Mouse (Mus musculus) gastrocnemius, adult 2 months (tissue): Measurements from ENCODE around the gene Fgfr2. TPM values are rescaled to one million over a fixed set of nuclear protein-coding genes. Genes with fewer than 3 reads are reported as not detected.

ENCODE experiments used
- DNase-seq: peaks from one replicate; pipeline ENCODE4 v3.0.0; 2022
- H3K27ac ChIP-seq: fragments of 200-600 bp; 2 replicates; pipeline ENCODE4 v1.8.1; 2022; ENCODE audit warnings: mild to moderate bottlenecking
- H3K4me3 ChIP-seq: fragments of 200-600 bp; 2 replicates; pipeline ENCODE4 v1.8.1; 2022; ENCODE audit warnings: mild to moderate bottlenecking, moderate library complexity
- CTCF ChIP-seq: fragments of 200-600 bp; IDR thresholded peaks from 2 replicates; pipeline ENCODE4 v1.8.1; 2022; ENCODE audit warnings: antibody characterized with exemption, mild to moderate bottlenecking, moderate library complexity
- intact Hi-C: fragments of 180-260 bp; cut with DNase I; formaldehyde crosslinking; loops from one replicate; pipeline ENCODE4 v1.15.1; 2025
- total RNA-seq, 2 experiments: library from RNA; stranded (reverse); gene quantifications; 2 replicates each; pipeline ENCODE4 v1.2.3; 2021

Gene Fgfr2
- total RNA-seq, 2 experiments from 2014 or later = 0.15 to 0.33 TPM

- no peak for TF ChIP-seq CTCF
- Histone ChIP-seq H3K27ac (peak overlapping the region; percentile 73), H3K4me3 (no peak overlapping the region)
- DNase-seq = no peak
- intact Hi-C loops = no loop called here
These were observed 117.4 kb downstream of the Fgfr2 start for GRCm38 (mm10) chr7:133005772-133006171.

GRCm38 (mm10) chr7:133003421-133003820 is 119.7 kb downstream of the Fgfr2 start:
- H3K4me3 ChIP-seq = peak overlapping the region; percentile 24
- 0 out of 2 replicates have a peak, but pooled peaks have one; percentile 100 for TF ChIP-seq CTCF
- H3K27ac ChIP-seq = peak overlapping the region; percentile 73
- peak; percentile 91 for DNase-seq
- intact Hi-C loops = no loop called here

- no peak for TF ChIP-seq CTCF
- intact Hi-C loops = no loop called here
- H3K27ac ChIP-seq = peak overlapping the region; percentile 73; the same call in 1 of the 2 replicates
These were observed 120.9 kb downstream of the Fgfr2 start for GRCm38 (mm10) chr7:133002271-133002670.

GRCm38 (mm10) chr7:133001388-133001787 is 121.8 kb downstream of the Fgfr2 start:
- Histone ChIP-seq H3K27ac (no peak overlapping the region), H3K4me3 (no peak overlapping the region)
- no peak for DNase-seq
- no peak for TF ChIP-seq CTCF
- intact Hi-C loops = no loop called here

More at GRCm38 (mm10) chr7:133002271-133002670, 120.9 kb downstream of the Fgfr2 start:
- no peak for DNase-seq
- H3K4me3 ChIP-seq = no peak overlapping the region

GRCm38 (mm10) chr7:132999061-132999460 is 124.1 kb downstream of the Fgfr2 start:
- H3K4me3 ChIP-seq = no peak overlapping the region
- TF ChIP-seq CTCF = no peak
- DNase-seq = peak; percentile 17
- no peak overlapping the region for H3K27ac ChIP-seq
- intact Hi-C loops = loop anchor here (5.0 kb wide), 1 partner anchor 147 kb away; the partner anchor contains the start of gene Eef1akmt2

- DNase-seq = peak; percentile 16
- Histone ChIP-seq H3K4me3 (no peak overlapping the region), H3K27ac (no peak overlapping the region)
- TF ChIP-seq CTCF = no peak
- intact Hi-C loops = loop anchor here (5.0 kb wide), 1 partner anchor 146 kb away; the partner anchor contains the start of gene Eef1akmt2
These were observed 124.5 kb downstream of the Fgfr2 start for GRCm38 (mm10) chr7:132998639-132999038.

GRCm38 (mm10) chr7:132996391-132996790 is 126.8 kb downstream of the Fgfr2 start:
- H3K27ac ChIP-seq = peak overlapping the region; percentile 96
- TF ChIP-seq CTCF = peak; percentile 76
- DNase-seq = peak; percentile 64
- H3K4me3 ChIP-seq = no peak overlapping the region
- intact Hi-C loops = loop anchor here (2.0 to 5.0 kb wide), 3 partner anchors 66 to 344 kb away; partner anchors contain the start of genes Eef1akmt2 and Zranb1

GRCm38 (mm10) chr7:132994628-132995191 is 128.4 kb downstream of the Fgfr2 start:
- peak overlapping the region; percentile 96 for H3K27ac ChIP-seq
- peak; percentile 20 for DNase-seq
- intact Hi-C loops = loop anchor here (5.0 kb wide), 3 partner anchors 142 to 322 kb away; partner anchors contain the start of genes Eef1akmt2 and Fam53b
- no peak for TF ChIP-seq CTCF
- no peak overlapping the region for H3K4me3 ChIP-seq

- peak; percentile 25 for DNase-seq
- intact Hi-C loops = loop anchor here (5.0 kb wide), 2 partner anchors 182 to 322 kb away; partner anchors contain the start of gene Fam53b
- Histone ChIP-seq H3K27ac (peak overlapping the region; percentile 96), H3K4me3 (no peak overlapping the region)
- TF ChIP-seq CTCF = peak; percentile 39
These were observed 129.0 kb downstream of the Fgfr2 start for GRCm38 (mm10) chr7:132994120-132994519.

- peak; percentile 80 for DNase-seq
- TF ChIP-seq CTCF = no peak
- peak overlapping the region; percentile 96 for H3K27ac ChIP-seq
- no peak overlapping the region; the same call in 1 of the 2 replicates for H3K4me3 ChIP-seq
- intact Hi-C loops = loop anchor here (5.0 kb wide), 2 partner anchors 181 to 321 kb away; partner anchors contain the start of gene Fam53b
These were observed 130.1 kb downstream of the Fgfr2 start for GRCm38 (mm10) chr7:132992967-132993615.

- DNase-seq = peak; percentile 72
- no peak overlapping the region for H3K4me3 ChIP-seq
- H3K27ac ChIP-seq = peak overlapping the region; percentile 96
- TF ChIP-seq CTCF = no peak
- intact Hi-C loops = loop anchor here (5.0 kb wide), 2 partner anchors 179 to 319 kb away; partner anchors contain the start of gene Fam53b
These were observed 131.8 kb downstream of the Fgfr2 start for GRCm38 (mm10) chr7:132991240-132991900.

- TF ChIP-seq CTCF = no peak
- Histone ChIP-seq H3K4me3 (no peak overlapping the region), H3K27ac (peak overlapping the region; percentile 96)
- intact Hi-C loops = loop anchor here (5.0 kb wide), 2 partner anchors 178 to 318 kb away; partner anchors contain the start of gene Fam53b
- no peak for DNase-seq
These were observed 133.3 kb downstream of the Fgfr2 start for GRCm38 (mm10) chr7:132989839-132990238.
